Mouse (Mus musculus): Measurements from ENCODE around the gene F2rl1. TPM values are rescaled to one million over a fixed set of nuclear protein-coding genes. Genes with fewer than 3 reads are reported as not detected.

The F2rl1 gene
- polyA plus RNA-seq, 1 experiment from 2014 or later: 0.43 TPM

DNA sequence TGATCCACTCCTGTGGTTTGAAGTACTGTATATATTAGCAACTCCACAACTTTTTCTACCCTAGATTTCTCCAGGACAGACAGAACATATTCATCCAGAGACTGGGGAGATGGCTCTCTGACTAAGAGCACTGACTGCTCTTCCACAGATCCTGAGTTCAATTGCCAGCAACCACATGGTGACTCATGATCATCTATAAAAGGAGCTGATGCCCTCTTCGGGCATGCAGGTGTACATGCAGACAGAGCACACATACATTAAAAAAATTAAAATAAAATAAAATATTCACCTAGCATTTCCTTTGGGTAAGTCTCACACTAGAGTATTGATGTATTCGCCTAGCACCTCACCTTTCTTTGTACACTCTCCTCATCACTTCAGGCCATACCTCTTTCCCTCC is 4.2 kb upstream of the F2rl1 start:
- H3K4me2 ChIP-seq: no peak overlapping the region
- WGBS: 74% methylated on average over 2 of the region's 2 CpGs
- H3K27me3 ChIP-seq (replicated peaks; ENCODE audit: control insufficient read depth, insufficient read depth, low read length): peaks cover 52% of the 10 kb centered on the region
- H3K36me3 ChIP-seq (ENCODE audit: control insufficient read depth, insufficient read depth, low read length): no peaks in the 10 kb centered on the region
- no peak for DNase-seq (ENCODE audit: low spot score)
- no peaks in the 10 kb centered on the region for H3K9me3 ChIP-seq (ENCODE audit: control insufficient read depth, low read length)
- peaks cover 12% of the 10 kb centered on the region for H3K4me1 ChIP-seq (replicated peaks; ENCODE audit: control insufficient read depth, insufficient read depth, low read length)
- no peak overlapping the region for H3K4me3 ChIP-seq (ENCODE audit: low read depth, low read length)
- ATAC-seq (replicated peaks; ENCODE audit: low FRiP score): no peak
- no peak overlapping the region for H3K27ac ChIP-seq (ENCODE audit: low read depth, low read length)
- H3K9ac ChIP-seq (ENCODE audit: low read depth, low read length): no peak overlapping the region

DNA sequence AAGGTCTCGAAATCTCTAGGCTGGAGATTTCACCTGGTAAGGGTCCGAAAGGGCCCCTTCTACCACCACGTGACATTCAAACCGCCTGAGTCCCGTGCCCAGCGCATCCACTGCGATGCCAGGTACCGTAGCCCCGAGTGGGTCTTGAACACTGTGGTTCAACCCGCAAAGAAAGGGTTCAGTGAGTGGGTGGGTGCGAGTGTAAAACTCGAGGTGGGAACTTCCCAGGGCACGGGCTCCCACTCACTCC is 678 bp downstream of the F2rl1 start:
- Histone ChIP-seq H3K4me1 (replicated peaks; ENCODE audit: control insufficient read depth, insufficient read depth, low read length) (peaks cover 8% of the 10 kb centered on the region), H3K9me3 (ENCODE audit: control insufficient read depth, low read length) (no peaks in the 10 kb centered on the region), H3K36me3 (ENCODE audit: control insufficient read depth, insufficient read depth, low read length) (no peaks in the 10 kb centered on the region), H3K9ac (ENCODE audit: low read depth, low read length) (no peak overlapping the region), H3K4me2 (peak overlapping the region; percentile 78), H3K4me3 (ENCODE audit: low read depth, low read length) (peak overlapping the region; percentile 48), H3K27me3 (replicated peaks; ENCODE audit: control insufficient read depth, insufficient read depth, low read length) (peaks cover 59% of the 10 kb centered on the region), H3K27ac (ENCODE audit: low read depth, low read length) (no peak overlapping the region)
- WGBS: under 1% methylated on average over 13 of the region's 13 CpGs
- 0 out of 2 replicates have a peak, but pooled peaks have one; percentile 39 for ATAC-seq (replicated peaks; ENCODE audit: low FRiP score)
- no peak for DNase-seq (ENCODE audit: low spot score)

DNA sequence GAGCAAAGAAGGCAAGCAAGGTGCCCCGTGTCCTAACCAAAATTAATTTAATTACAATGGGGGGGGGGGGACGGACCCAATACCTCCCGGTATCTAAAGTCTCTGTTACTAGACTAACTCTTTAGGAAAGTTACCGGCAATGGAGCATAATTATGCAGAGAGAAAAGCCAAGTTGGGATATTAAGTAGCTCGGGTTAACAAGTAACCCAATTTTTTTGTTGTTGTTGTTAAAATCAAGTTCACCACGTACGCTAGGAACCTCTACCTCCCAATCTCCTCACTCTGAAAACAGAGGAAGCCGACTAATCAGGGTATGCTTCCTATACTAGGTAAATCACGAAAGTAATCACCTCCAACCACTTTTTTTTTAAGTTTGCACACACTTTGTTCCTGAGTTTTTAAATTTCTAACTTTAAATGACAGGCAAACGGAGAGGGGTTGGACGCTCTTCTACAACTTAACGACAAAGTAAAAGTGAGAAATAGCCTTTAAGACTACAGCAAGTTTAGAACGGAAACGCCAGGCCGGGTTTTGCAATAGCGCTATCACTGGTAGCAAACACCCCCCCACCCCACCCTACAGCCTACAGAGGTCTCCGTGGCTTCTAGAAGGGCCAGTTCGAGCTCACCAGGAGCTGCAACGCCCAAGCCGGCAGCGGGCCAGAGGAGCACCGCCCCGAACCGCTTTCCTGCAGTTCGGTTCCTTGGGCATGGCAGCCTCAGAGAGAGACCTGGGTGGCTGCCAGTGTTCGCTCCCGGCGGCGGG is 1.2 kb downstream of the F2rl1 start:
- no peak overlapping the region for H3K27ac ChIP-seq (ENCODE audit: low read depth, low read length)
- DNase-seq (ENCODE audit: low spot score): no peak
- H3K36me3 ChIP-seq (ENCODE audit: control insufficient read depth, insufficient read depth, low read length): no peaks in the 10 kb centered on the region
- H3K4me3 ChIP-seq (ENCODE audit: low read depth, low read length): peak overlapping the region; percentile 48
- peaks cover 8% of the 10 kb centered on the region for H3K4me1 ChIP-seq (replicated peaks; ENCODE audit: control insufficient read depth, insufficient read depth, low read length)
- H3K9ac ChIP-seq (ENCODE audit: low read depth, low read length): no peak overlapping the region
- H3K27me3 ChIP-seq (replicated peaks; ENCODE audit: control insufficient read depth, insufficient read depth, low read length): peaks cover 59% of the 10 kb centered on the region
- peak overlapping the region; percentile 78 for H3K4me2 ChIP-seq
- WGBS: 2% methylated on average over 29 of the region's 29 CpGs
- 0 out of 2 replicates have a peak, but pooled peaks have one; percentile 20 for ATAC-seq (replicated peaks; ENCODE audit: low FRiP score)
- no peaks in the 10 kb centered on the region for H3K9me3 ChIP-seq (ENCODE audit: control insufficient read depth, low read length)

DNA sequence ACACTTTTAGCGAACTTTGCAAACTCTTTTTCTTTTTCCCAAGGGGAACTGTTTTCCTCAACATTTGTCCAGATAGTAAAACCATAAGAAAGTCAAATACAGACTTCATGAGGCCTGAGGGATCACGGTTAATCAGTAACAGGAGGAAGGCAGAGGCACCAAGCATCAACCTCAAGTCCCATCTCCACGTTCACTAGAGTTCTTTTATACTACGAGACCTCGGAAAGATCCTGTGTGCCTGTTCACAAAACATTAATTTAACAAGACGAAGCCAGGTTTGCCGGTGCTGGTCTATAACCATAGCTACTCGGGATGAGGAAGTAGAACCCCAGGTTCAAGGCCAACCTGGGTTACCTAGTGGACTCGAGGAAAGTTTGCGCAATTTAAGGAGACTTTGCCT is 2.9 kb downstream of the F2rl1 start:
- H3K4me1 ChIP-seq (replicated peaks; ENCODE audit: control insufficient read depth, insufficient read depth, low read length): peaks cover 8% of the 10 kb centered on the region
- H3K27me3 ChIP-seq (replicated peaks; ENCODE audit: control insufficient read depth, insufficient read depth, low read length): peaks cover 48% of the 10 kb centered on the region
- 74% methylated on average over 10 of the region's 10 CpGs for WGBS
- DNase-seq (ENCODE audit: low spot score) (no peak), ATAC-seq (replicated peaks; ENCODE audit: low FRiP score) (no peak)
- H3K36me3 ChIP-seq (ENCODE audit: control insufficient read depth, insufficient read depth, low read length): no peaks in the 10 kb centered on the region
- H3K9ac ChIP-seq (ENCODE audit: low read depth, low read length): no peak overlapping the region
- H3K27ac ChIP-seq (ENCODE audit: low read depth, low read length): no peak overlapping the region
- H3K4me3 ChIP-seq (ENCODE audit: low read depth, low read length): no peak overlapping the region
- no peaks in the 10 kb centered on the region for H3K9me3 ChIP-seq (ENCODE audit: control insufficient read depth, low read length)
- no peak overlapping the region for H3K4me2 ChIP-seq

DNA sequence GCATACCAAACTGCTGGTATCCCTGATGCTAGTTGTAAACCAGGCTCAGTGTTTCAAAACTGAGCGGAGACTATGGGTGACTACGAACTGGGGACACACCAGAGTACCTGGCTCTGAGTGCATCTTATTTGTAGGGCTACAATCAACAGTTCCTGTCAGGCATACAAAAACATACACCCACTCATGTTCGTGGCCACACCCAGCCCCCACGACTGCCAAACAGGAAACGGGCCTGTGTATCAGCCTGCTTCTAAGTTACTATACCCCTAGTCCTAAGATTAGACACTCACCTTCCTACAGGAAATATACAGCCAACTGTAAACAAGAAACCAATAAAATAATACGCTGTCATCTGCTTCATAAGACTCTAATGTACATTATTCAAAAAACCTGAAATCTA is 4.0 kb downstream of the F2rl1 start:
- no peak for DNase-seq (ENCODE audit: low spot score)
- Histone ChIP-seq H3K9me3 (ENCODE audit: control insufficient read depth, low read length) (no peaks in the 10 kb centered on the region), H3K27ac (ENCODE audit: low read depth, low read length) (no peak overlapping the region), H3K36me3 (ENCODE audit: control insufficient read depth, insufficient read depth, low read length) (no peaks in the 10 kb centered on the region), H3K4me2 (no peak overlapping the region), H3K4me3 (ENCODE audit: low read depth, low read length) (no peak overlapping the region), H3K9ac (ENCODE audit: low read depth, low read length) (no peak overlapping the region), H3K4me1 (replicated peaks; ENCODE audit: control insufficient read depth, insufficient read depth, low read length) (peaks cover 8% of the 10 kb centered on the region), H3K27me3 (replicated peaks; ENCODE audit: control insufficient read depth, insufficient read depth, low read length) (peaks cover 36% of the 10 kb centered on the region)
- ATAC-seq (replicated peaks; ENCODE audit: low FRiP score): no peak
- 69% methylated on average over 6 of the region's 6 CpGs for WGBS

DNA sequence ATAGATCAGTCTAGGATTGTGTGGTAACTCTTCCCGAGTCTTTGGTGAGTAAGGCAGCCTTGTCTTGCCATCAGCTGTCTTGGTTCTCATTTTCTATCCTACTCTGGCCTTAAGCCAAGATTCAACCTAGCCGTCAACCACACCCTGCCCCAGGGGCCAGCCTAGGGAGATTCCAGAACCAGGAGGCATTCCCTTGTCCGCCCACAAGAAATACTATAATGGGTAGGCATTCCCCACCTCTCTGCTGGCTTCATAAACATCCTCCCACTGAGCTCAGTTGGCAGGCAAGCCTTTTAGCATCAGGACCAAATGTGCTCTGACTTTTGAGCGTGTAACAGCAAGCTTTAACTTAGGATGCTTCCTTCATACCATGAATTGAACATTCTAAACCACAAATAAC is 10.3 kb downstream of the F2rl1 start:
- WGBS: 78% methylated on average over 4 of the region's 4 CpGs
- Histone ChIP-seq H3K27me3 (replicated peaks; ENCODE audit: control insufficient read depth, insufficient read depth, low read length) (no peaks in the 10 kb centered on the region), H3K4me2 (no peak overlapping the region), H3K9me3 (ENCODE audit: control insufficient read depth, low read length) (no peaks in the 10 kb centered on the region), H3K36me3 (ENCODE audit: control insufficient read depth, insufficient read depth, low read length) (no peaks in the 10 kb centered on the region), H3K4me3 (ENCODE audit: low read depth, low read length) (no peak overlapping the region), H3K9ac (ENCODE audit: low read depth, low read length) (no peak overlapping the region), H3K27ac (ENCODE audit: low read depth, low read length) (no peak overlapping the region), H3K4me1 (replicated peaks; ENCODE audit: control insufficient read depth, insufficient read depth, low read length) (no peaks in the 10 kb centered on the region)
- DNase-seq (ENCODE audit: low spot score) (no peak), ATAC-seq (replicated peaks; ENCODE audit: low FRiP score) (no peak)

DNA sequence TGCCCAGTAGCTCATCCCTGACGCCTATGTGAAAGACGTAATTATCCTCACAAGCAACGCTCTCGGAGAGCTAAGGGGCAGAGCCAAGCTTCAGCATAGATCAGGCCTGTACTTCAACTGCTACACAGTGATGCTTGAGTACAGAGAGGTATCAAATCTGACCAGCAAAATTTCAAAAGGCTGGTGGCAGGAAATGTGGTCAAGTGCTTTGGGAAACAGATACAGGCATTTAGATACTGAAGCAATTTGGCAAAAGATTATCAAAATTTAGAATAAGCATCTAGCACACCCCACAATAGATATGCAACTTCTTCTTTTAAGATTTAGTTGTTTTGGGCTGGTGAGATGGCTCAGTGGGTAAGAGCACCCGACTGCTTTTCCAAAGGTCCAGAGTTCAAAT is 15.0 kb downstream of the F2rl1 start:
- no peak for ATAC-seq (replicated peaks; ENCODE audit: low FRiP score)
- H3K4me1 ChIP-seq (replicated peaks; ENCODE audit: control insufficient read depth, insufficient read depth, low read length): no peaks in the 10 kb centered on the region
- no peak overlapping the region for H3K4me2 ChIP-seq
- H3K36me3 ChIP-seq (ENCODE audit: control insufficient read depth, insufficient read depth, low read length): no peaks in the 10 kb centered on the region
- no peak overlapping the region for H3K4me3 ChIP-seq (ENCODE audit: low read depth, low read length)
- H3K9ac ChIP-seq (ENCODE audit: low read depth, low read length): no peak overlapping the region
- 81% methylated on average over 5 of the region's 5 CpGs for WGBS
- H3K27ac ChIP-seq (ENCODE audit: low read depth, low read length): no peak overlapping the region
- no peak for DNase-seq (ENCODE audit: low spot score)
- no peaks in the 10 kb centered on the region for H3K9me3 ChIP-seq (ENCODE audit: control insufficient read depth, low read length)
- H3K27me3 ChIP-seq (replicated peaks; ENCODE audit: control insufficient read depth, insufficient read depth, low read length): no peaks in the 10 kb centered on the region

DNA sequence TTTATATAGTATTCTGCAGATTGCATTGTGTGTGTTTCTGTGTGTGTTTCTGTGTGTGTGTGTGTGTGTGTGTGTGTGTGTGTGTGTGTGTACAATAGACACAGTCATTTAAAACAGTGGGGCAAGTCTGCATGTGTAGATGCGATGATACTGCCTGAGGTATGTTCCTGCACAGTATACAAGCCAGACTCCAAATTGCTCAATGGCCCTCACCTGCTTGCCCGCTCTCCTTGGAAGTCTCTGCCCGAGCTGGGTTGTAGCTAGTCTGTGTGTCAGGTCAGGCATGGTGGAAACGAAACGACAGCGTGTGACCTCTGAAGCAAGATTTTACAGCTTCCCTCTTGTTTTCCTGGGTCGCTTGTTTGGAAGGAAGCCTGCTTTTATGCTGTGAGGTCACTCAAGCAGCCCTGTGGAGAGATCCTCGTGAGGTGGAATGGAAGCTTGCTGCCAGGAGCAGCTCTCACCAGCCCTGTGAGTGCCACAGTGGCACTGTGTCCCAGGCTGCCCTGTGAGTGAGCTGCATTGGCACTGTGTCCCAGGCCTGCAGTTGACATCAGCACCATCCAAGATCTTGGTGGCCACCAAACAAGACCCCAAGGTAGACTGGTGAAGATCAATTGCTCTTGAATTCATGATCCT is 21.6 kb downstream of the F2rl1 start:
- Histone ChIP-seq H3K4me2 (no peak overlapping the region), H3K36me3 (ENCODE audit: control insufficient read depth, insufficient read depth, low read length) (no peaks in the 10 kb centered on the region), H3K4me1 (replicated peaks; ENCODE audit: control insufficient read depth, insufficient read depth, low read length) (no peaks in the 10 kb centered on the region), H3K4me3 (ENCODE audit: low read depth, low read length) (no peak overlapping the region), H3K9me3 (ENCODE audit: control insufficient read depth, low read length) (no peaks in the 10 kb centered on the region), H3K9ac (ENCODE audit: low read depth, low read length) (no peak overlapping the region), H3K27me3 (replicated peaks; ENCODE audit: control insufficient read depth, insufficient read depth, low read length) (no peaks in the 10 kb centered on the region), H3K27ac (ENCODE audit: low read depth, low read length) (no peak overlapping the region)
- ATAC-seq (replicated peaks; ENCODE audit: low FRiP score) (no peak), DNase-seq (ENCODE audit: low spot score) (no peak)
- 73% methylated on average over 8 of the region's 8 CpGs for WGBS

DNA sequence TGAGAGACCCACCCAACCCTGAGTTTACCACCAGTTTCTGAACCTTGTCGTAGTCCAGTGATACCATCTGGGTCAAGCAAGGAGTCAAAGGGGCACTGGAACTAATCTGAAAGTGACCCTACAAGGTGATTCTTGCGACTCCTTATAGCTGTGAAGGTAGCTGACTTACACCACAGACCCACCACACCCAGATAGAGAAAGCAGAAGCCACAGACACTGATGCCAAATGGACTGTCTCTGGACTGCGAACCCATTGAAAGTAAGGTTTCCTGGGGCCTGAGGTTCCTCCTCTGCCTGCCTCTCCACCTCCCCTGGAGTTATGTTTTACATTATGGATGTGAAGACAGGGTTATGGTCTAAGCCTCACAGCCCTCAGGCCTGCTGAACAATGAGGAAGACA is 28.4 kb downstream of the F2rl1 start:
- Histone ChIP-seq H3K4me3 (ENCODE audit: low read depth, low read length) (no peak overlapping the region), H3K27ac (ENCODE audit: low read depth, low read length) (no peak overlapping the region), H3K4me2 (no peak overlapping the region)

More for the DNA sequence above, 28.4 kb downstream of the F2rl1 start:
- WGBS: 85% methylated on average over 3 of the region's 3 CpGs
- H3K9me3 ChIP-seq (ENCODE audit: control insufficient read depth, low read length): no peaks in the 10 kb centered on the region
- ATAC-seq (replicated peaks; ENCODE audit: low FRiP score): no peak
- H3K36me3 ChIP-seq (ENCODE audit: control insufficient read depth, insufficient read depth, low read length): no peaks in the 10 kb centered on the region
- H3K27me3 ChIP-seq (replicated peaks; ENCODE audit: control insufficient read depth, insufficient read depth, low read length): no peaks in the 10 kb centered on the region
- no peak overlapping the region for H3K9ac ChIP-seq (ENCODE audit: low read depth, low read length)
- H3K4me1 ChIP-seq (replicated peaks; ENCODE audit: control insufficient read depth, insufficient read depth, low read length): no peaks in the 10 kb centered on the region
- no peak for DNase-seq (ENCODE audit: low spot score)
